Mouse (Mus musculus) adipose tissue, adult 10 weeks (tissue): ENCODE measurements around the gene Mylk3. TPM values are rescaled to one million over a fixed set of nuclear protein-coding genes. Genes with fewer than 3 reads are reported as not detected.

ENCODE experiments used
- polyA plus RNA-seq: library from polyadenylated mRNA; stranded (reverse); fragments of 350-450 nt; fragmentation: Illumina TruSeq; extraction: RNeasy Lipid Tissue Mini Kit (QIAGEN cat#74804); gene quantifications from one replicate; pipeline ENCODE4 v1.2.3, GENCODE M21; 2014; ENCODE audit warnings: low read depth, low replicate concordance

Gene Mylk3
- 0.50 TPM for polyA plus RNA-seq

DNA sequence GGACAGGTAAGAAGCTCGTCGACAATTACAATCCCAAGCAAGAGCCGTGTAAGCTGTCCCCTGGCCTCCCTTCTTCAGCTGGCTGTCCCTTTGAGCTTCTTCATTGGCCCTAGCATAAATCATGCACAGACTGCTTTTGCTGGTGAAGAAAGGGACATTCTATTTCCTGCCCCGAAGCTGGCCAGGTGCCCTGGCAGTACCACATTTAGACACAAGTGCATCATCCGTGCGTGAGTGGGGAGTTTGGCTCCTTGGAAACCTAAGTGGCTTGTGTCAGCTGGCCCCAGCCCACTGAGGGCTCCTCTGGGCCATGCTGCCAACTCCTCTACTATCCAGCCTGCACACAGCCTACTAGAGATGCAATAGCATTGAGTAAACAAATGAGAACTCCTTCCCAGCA is at the start of gene Mylk3:
Gene Mylk3, minus strand, starts transcription at position 141 of the 400 bp plus-strand sequence.

DNA sequence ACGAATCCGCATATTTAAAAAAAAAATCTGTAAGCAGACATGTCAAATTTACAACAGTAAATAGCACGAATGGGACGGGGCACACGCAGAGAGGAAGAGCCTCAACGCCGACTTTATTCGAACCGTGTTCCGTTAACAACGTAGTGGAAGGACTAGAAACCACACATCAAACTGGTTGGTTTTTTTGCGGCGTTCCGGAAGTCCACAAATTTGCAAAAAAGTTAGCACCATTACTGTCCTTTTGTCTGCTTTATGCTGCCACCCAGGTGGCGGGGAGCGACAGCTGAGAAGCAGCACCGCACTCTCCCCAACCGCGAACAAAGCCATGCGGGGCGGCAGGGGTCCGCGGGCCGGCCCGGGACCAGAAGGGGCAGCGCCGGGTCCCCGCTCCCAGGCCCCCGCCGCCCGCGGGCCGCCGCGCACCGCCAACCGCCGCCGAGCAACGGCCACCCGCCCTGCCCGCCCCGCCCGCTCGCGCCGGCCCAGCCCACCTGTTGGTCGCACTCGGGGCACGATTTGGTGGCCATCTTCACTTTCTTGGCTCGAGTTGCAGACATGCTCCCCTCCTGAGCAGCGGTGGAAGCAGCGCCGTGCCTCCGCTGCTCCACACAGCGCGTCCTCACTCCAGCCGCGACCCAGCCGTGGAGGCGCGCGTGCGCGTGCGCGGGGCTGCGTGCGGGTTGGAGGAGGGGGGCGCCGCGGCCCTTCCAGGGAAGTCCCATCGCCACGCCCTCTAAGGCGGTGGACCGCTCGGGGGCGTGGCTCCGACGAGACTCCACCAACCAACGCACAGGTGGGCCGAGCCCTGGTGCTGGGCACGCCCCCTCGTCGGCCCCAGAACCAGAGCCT is 46.2 kb upstream of the Mylk3 start, which contains the start of gene 4921524J17Rik:
Gene 4921524J17Rik, minus strand, starts transcription at position 666 of the 849 bp plus-strand sequence.

DNA sequence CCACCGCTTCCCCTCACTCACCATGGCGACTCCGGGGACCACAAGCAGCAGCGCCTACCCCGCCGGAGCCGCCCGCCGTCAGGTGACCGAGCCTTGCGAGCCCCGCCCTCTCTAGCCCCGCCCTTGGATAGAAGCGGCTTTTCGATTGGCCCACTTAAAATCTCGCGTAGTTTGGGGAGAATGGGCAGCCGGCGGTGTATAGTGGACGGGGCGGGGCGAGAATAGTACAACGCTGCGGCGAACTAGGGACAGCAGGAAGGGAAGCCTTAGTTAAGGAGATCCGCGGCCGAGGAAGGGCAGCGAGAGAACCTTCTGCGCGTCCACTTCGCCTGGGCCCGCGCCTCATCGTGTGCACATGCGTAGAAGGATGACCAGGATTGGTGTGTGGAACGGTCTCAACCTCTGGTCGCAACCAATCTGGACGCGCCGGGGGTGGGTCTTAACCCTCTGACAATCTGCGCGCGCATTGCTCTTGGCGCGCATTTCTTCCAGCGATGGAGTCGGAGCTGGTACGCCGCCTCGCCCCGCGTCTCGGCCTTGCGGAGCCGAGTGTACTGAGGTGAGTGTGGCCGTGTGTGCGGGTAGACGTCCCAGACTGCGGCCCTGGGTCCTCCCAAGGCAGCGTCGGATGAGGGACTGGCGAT is 86.6 kb downstream of the Mylk3 start, which contains the start of the genes Orc6 and Vps35:
Gene Orc6, plus strand, starts transcription at position 199 of the 644 bp plus-strand sequence.
Gene Vps35, minus strand, starts transcription at position 369 of the 644 bp plus-strand sequence.

Other genes starting within 250 kb of the Mylk3 start
- not detected for gene Cks1brt, start 234.4 kb downstream of the Mylk3 start, polyA plus RNA-seq
- gene Olfr371, start 160.4 kb downstream of the Mylk3 start, polyA plus RNA-seq: not detected
- gene Orc6, start 86.7 kb downstream of the Mylk3 start, polyA plus RNA-seq: 23.3 TPM
- 79.3 TPM for gene Vps35, start 86.5 kb downstream of the Mylk3 start, polyA plus RNA-seq
- 19.4 TPM for gene 4921524J17Rik, start 46.5 kb upstream of the Mylk3 start, polyA plus RNA-seq
- 102 TPM for gene Gpt2, start 106.2 kb upstream of the Mylk3 start, polyA plus RNA-seq
- 97.4 TPM for gene Dnaja2, start 169.0 kb upstream of the Mylk3 start, polyA plus RNA-seq